Mouse (Mus musculus) testis, postnatal 14 days (tissue): Measurements from ENCODE around the gene C1ql3.
A peak's percentile ranks its signal among the peaks of the same experiment; 100 is the strongest.

Source experiments
- DNase-seq: peaks from one replicate; pipeline ENCODE4 v3.0.0; 2021; ENCODE audit warnings: low spot score

The C1ql3 gene

GRCm38 (mm10) chr2:13011472-13011871, at the start of gene C1ql3:
Gene C1ql3, minus strand, starts transcription at chr2:13011806.
- DNase-seq: no peak

DNA sequence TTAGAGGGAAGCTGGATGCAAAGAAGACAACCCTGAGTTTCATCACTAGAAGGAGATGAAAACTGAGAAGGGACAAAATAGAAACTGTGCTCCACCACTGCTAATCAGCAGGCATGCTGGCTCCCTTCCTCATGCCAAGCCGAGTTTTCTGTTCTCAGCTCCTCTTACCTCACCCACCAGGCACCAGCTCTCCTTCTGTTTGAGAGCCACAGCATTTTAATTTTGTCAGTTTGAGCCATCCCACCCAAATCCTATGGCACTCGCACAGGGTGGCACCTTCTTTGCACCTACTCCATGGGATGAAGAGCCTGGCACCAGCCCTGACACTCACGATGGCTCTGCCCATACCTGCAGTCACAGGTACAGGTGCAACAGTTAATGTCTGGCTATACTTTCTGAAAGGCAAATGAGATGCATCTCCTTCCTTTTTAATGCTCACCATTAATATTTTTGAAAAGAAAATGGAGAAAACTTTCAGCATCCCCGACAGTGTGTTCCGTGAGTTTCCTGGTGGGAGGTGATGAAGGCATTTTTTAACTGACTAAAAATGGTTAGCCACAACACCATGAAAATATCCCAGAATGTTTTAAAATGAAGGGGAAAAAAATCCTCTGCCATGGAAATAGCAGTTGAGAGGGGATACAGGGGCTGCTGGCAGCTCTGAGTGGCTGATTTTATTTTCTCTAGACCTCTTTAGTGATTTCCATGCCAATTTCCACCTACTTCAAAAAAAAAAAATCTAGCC, 49.0 kb upstream of the C1ql3 start:
- no peak for DNase-seq

DNA sequence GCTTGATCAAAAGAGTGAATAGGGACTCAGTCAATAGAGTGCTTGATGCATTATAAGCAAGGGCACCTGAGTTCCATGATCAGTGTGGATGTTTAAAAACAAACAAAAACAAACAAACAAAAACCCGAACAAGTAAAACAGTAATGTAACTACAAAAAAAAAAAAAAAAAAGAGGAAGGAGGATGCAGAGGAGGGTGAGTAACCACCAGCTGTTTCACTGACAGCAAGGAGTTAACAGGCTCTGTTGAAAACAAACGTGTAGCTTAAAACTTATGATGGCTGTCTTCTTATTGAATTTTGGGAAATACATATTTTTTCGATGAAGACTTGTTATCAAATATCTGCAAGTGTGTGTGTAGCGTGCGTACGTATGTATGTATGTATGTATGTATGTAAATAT, 37.0 kb upstream of the C1ql3 start:
- DNase-seq: no peak

DNA sequence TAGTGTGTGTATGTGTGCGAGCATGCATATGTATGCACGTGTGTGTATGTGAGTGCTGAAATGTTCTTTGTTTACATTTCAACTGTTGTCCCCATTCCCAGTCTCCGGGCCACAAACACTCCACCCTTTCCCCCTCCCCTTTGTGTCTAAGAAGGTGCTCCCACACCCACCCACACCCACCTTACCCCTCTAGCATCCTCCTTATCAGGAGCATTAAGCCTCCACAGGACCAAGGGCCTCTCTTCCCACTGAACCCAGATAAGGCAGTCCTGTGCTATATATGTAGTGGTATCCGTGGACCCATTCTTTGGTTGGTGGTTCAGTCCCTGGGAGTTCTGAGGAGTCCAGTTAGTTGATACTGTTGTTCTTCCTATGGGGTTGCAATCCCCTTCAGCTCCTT, 32.9 kb upstream of the C1ql3 start:
- no peak for DNase-seq

DNA sequence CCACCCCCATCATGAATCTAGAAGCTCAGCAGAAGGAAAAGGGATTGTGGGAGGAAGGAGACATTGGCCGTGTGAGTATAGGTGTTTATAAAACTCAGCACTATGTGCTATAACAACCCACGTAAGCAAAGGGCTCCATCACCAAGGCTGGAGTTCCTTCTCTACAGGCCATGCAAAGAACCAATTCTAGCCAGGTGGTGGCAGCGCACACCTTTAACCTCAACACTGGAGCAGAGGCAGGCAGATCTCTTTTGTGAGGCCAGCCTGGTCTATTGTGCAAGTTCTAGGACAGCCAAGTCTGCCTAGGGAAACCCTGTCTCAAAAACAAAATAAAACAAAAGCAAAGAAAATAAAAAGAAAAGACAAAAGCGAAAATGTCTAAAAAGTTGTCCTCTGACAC, 28.2 kb upstream of the C1ql3 start:
- no peak for DNase-seq

DNA sequence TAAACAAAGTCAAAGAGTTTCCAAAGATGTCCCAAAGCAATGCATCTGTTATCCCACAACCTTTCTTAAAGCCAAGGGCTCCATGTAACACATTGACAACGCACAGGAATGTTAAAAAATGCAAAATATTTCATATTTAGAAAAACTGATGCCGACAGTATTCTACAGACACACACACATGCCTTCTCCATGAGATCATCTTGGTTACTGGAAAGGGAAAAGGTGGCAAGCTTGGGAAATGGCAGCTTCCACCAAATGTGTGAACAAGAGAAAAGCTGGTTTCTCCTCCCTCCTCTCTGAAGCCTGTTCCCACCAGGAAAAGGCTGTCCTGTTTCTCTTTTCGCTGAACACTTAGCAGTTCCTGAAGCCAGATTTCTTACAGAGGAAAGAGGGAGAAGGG, 27.2 kb upstream of the C1ql3 start:
- no peak for DNase-seq

- no peak for DNase-seq
Observed at GRCm38 (mm10) chr2:13018861-13019260, 7.3 kb upstream of the C1ql3 start.

DNA sequence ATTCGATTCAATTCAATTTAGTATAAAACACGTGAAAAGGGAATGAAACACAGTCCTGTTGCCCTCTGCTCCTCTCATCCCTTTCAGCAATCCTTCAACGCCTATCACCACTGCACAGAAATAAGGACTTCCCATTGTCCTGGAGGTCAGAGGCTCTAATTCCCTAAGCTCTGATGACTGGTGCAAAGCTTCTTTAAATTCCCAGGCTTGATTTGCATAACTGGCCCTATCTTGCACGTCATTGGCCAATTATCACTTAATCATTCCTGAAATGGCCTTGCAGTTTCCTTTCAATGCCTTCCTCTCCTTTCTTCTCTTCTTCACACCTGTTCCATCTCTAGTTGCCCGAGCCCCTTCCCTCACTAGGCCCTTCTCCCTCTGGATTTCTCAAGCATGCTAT, 6.8 kb upstream of the C1ql3 start:
- DNase-seq: no peak

DNA sequence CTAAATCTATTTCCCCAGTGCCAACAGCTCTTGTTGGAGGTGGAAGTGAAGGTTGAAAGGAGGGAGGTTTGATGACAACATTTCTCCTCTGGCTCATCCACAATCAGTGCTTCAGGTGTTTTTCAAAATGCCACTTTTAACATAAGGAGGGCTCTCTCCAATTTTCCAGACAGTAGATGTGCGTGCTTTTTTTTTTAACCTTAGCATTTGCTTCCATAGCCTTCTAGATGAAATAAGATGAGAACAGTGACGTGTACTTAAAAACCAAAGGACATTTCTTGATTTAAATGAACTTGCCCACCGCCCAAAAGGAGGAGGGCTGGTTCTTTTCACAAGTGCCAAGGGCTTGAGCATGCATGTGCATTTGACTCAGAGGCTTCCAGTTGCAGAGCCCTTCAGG, 367 bp upstream of the C1ql3 start:
- DNase-seq: no peak

GRCm38 (mm10) chr2:13010460-13011341, 905 bp downstream of the C1ql3 start:
- DNase-seq: peak; percentile 6

DNA sequence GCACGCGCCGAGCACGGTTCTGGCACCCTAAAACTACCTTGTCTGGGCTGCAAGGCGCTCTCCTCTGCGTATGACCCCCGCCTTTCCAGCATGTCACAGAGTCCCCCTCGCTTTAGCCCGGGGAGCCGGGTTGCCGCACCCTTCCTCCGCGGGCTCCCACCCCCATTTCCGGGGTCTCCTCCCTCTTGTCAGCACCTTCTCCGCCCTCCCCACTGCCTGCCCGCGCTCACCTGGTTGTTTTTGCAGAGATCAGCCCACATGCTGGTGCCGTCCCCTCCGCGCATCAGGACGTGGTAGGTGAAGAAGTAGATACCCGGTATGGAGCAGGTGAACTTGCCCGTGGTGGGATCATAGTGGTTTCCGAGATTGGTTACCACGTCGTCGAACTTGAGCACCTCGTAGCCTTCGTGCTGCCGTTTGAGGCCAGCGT, 1.6 kb downstream of the C1ql3 start:
- DNase-seq: peak; percentile 7

DNA sequence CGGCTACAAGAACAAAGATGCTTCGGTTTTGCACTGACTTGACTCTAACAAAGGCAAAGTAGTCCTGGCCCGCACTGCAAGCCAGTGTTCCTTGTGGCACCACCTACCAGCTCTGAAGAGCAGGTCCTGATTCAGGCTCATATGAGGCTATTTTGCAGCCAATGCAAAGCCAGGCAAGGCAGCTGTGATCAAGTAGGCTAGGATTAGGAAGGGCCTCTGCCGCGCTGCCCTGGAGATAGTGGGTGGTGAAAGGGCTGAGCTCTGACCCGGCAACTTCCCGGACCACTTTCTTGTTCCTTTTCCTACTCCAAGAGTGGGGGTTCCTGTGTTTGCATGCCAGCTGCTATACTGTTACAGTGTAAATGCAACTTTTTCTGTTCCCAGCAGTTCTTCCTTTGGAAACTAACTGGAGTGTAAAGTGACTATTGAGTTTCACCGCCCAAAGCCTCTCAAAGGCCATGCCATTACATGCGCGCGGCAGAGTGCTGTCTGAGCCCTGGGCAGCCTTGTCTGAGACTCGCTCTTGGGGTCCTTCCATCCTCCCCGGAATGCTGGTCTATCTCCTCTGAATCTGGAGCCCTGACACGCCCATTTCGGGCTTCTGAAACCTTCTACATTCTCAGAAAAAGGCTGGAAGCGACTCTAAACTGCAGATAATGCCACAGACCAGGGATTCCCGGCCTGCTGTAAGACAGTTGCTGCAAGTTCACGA, 2.2 kb downstream of the C1ql3 start:
- no peak for DNase-seq

DNA sequence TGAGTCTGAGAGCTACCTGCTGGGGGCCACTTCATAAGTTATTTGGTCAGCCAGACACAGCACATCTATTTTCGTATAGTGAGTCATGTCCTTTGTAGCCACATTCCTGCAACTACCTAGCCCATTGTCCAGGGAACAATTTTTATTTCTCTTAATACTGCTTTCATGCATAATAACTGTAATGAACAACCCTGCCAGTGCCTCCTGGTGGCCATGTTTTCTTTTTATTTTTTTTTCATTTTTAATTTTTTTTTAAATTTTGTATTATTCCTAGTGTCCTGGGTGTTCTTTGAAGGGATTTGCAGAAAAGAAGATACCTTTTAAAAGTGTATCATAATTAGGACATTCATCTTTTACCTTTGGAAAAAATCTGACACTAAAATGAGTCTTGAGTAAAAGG, 3.2 kb downstream of the C1ql3 start:
- no peak for DNase-seq

- DNase-seq: no peak
Observed at GRCm38 (mm10) chr2:13000026-13000425, 11.6 kb downstream of the C1ql3 start.

DNA sequence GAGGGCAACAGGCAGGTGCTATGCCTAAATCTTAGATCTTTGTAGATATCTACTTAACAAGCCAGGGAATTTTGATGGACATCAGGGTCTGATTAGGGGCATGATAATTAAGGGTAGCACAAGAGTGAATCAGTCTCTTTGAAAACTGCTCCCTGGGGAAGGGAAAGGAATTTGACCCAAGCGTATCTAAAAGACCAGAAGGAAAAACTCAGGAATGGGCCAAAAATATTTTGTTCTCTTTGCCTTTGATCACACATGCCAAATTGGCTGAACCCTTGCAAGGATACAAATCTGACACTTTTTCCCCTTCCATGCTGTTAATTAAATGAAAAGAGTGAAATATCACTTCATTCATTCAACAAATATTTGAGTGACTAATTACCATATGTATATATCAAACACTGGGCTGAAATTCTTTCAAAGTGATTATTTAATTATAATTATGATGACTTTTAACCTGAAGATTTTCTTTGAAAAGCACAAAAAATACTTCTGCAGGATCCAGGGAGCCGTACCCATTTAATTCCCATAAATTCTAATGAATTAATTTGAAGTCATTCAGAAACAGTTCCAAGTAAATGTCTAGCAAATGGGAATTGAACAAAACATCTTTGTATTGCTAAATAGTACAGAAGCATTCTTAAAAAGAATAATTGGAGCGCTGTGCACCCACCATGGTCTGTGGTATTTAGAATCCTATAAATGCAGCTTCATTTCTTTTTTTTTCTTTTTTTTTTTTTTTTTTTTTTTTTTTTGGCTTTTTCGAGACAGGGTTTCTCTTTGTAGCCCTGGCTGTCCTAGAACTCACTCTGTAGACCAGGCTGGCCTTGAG, 26.5 kb downstream of the C1ql3 start:
- no peak for DNase-seq

DNA sequence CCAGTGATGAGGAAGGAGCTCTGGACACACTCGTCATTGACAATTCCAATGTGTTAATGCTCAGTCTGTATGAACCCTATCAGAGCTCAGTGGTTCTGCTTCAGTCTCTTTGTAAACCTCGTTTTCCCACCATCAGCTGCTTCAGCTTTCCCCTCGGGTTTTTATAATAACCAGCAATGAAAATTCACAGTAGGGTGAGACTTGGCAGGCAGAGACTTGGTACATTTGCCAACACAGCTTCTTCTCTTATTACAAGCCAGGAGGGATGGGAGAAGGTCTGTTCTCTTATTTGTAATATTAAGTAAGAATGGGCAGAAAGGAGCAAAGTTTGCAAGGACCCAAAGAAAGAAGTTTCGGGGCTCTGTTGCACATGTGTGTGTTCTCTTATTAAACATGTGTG, 32.8 kb downstream of the C1ql3 start:
- no peak for DNase-seq

- no peak for DNase-seq
Observed at GRCm38 (mm10) chr2:12977367-12977766, 34.2 kb downstream of the C1ql3 start.

DNA sequence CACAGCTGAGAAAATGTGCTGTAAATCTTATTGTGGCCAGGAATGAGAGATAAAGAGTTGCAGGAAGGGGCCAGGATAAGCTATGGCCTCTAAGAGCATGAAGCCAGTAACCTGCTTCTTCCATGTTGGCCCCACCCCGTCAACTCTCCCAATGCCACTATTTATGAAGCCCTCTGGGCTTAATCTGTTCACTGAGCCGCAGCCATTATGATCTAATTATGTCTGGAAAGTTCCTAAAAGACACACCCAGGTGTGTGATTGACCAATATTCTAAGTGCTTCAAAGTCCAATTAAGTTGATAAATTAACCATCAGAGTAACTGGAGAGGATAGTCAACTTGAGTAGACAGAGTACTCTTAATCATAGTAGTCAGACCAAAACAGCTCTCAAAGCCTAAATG, 37.9 kb downstream of the C1ql3 start:
- DNase-seq: no peak

DNA sequence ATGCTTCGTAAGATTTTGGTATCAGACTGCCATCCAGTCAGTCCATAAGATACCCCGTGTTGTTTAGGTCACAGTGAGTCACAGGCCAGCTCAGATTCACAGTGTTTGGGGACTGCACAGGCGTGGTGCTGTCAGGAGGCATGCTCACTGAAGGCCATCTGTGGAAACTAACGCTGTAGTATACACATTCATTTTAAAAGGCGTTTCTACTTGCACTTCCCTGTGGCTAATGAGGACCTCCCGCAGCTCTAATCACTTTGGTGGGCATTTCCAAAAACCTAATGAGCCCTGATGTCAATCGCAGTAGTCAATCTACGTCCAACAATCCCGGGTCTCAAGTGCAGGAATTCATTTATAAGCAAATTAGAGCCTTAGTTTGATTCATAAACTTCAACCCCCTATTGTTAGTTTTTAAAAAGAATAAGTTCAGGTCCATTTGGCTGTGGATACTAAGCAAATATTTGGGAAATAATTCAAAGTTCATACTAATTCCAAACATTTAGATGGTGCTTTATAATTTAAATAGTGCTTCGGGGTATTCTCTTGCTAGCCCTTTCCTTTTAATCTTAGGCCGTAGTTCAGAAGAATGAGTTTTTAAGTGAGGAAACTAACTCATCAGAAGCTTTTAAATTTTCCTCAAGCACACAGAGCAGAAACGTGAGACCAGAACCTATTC, 41.4 kb downstream of the C1ql3 start:
- no peak for DNase-seq

DNA sequence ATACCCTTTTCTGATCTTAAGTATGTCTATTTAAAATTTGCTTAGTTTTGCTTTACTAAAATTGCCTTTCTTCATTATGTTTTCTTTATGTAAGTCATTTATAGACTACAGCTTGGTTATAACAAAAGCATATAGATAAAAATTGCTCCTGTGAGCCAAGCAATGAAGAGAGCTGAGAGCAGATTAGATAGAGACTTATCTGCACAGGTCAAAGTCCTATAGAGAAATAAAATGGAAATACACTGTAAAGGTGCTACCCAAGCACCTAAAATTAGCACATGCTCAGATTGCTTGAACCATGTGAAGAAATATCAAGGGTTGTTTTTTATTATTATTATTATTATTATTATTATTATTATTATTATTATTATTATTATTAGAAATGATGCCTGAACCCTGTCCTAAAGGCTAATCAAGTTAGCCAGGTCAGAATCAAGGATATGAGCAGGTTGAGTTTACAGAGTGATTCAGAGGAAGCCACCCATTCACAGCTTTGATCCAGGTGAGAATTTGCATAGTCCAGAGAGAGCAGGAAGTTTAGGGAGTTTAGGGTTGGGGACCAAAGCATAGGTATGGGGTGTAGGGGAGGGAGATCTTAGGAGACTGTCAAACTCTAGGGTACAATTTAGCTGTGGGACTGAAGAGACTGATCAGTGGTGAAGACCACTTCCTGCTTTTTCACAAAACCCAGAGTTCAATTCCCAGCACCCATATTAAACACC, 54.7 kb downstream of the C1ql3 start:
- DNase-seq: no peak
